Mouse (Mus musculus): ENCODE results near the gene Itpk1. TPM values are rescaled to one million over a fixed set of nuclear protein-coding genes. Genes with fewer than 3 reads are reported as not detected.
A peak's percentile ranks its signal among the peaks of the same experiment; 100 is the strongest.
"Not testable (repeated sequence)": the region's sequence is repeated elsewhere in the genome, so short reads cannot be mapped to it uniquely, and the experiment has no call there.

Itpk1 gene
- polyA plus RNA-seq, 1 experiment from 2014 or later: 5.8 TPM

DNA sequence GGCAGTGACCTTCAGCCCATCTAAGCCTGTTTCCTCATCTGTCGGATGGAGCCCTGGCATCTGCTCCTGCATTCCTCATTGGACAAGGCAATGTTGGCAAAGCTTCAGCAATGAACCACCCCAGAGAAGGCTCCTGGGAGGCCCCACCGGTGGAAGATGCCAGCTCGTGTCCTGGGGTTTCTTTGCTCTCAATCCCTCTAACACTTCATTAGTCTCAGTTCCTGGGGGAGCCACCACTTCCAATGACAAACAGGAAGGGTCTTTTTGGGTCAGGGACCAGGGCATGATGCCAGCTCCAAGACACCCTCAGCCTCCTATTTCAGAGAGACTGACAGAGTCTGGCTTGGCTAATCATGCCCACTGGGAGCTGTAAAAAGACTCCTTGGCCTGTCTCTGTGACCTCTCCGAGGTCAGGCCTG, 71.6 kb downstream of the Itpk1 start:
- Histone ChIP-seq H3K4me3 (ENCODE audit: low read depth, low read length) (no peak overlapping the region), H3K9me3 (ENCODE audit: control insufficient read depth, low read length) (no peaks in the 10 kb centered on the region), H3K27me3 (replicated peaks; ENCODE audit: control insufficient read depth, insufficient read depth, low read length) (no peaks in the 10 kb centered on the region), H3K36me3 (ENCODE audit: control insufficient read depth, insufficient read depth, low read length) (no peaks in the 10 kb centered on the region), H3K4me1 (replicated peaks; ENCODE audit: control insufficient read depth, insufficient read depth, low read length) (peaks cover 2% of the 10 kb centered on the region), H3K4me2 (no peak overlapping the region), H3K9ac (ENCODE audit: low read depth, low read length) (no peak overlapping the region), H3K27ac (ENCODE audit: low read depth, low read length) (no peak overlapping the region)
- ATAC-seq (replicated peaks; ENCODE audit: low FRiP score): no peak
- 81% methylated on average over 4 of the region's 4 CpGs for WGBS
- no peak for DNase-seq (ENCODE audit: low spot score)

DNA sequence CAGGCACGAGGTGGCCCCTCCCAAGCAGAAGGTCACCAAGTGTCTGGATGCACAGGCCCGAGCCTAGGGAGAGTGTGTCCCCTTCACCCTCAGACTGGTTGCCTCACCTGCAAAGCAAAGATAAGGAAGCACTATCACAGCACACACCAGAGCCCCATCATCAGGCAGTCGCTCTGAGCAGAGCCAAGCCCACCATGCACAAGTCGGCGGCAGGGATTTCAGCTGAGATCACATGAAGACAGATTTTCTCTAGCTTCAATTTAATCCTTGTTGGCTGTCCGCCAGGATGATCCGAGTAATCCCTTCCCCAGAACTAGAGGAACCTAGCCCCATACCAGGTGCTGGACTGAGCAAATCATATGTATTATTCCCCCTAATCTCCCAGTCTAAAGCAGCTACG, 73.0 kb downstream of the Itpk1 start:
- H3K4me3 ChIP-seq (ENCODE audit: low read depth, low read length): no peak overlapping the region
- H3K4me2 ChIP-seq: no peak overlapping the region
- H3K9me3 ChIP-seq (ENCODE audit: control insufficient read depth, low read length): no peaks in the 10 kb centered on the region
- H3K27me3 ChIP-seq (replicated peaks; ENCODE audit: control insufficient read depth, insufficient read depth, low read length): no peaks in the 10 kb centered on the region
- H3K4me1 ChIP-seq (replicated peaks; ENCODE audit: control insufficient read depth, insufficient read depth, low read length): peaks cover 6% of the 10 kb centered on the region
- DNase-seq (ENCODE audit: low spot score) (no peak), ATAC-seq (replicated peaks; ENCODE audit: low FRiP score) (peak; percentile 51; the same call in 1 of the 2 replicates)
- H3K27ac ChIP-seq (ENCODE audit: low read depth, low read length): no peak overlapping the region
- no peaks in the 10 kb centered on the region for H3K36me3 ChIP-seq (ENCODE audit: control insufficient read depth, insufficient read depth, low read length)
- WGBS: 54% methylated on average over 8 of the region's 8 CpGs
- no peak overlapping the region for H3K9ac ChIP-seq (ENCODE audit: low read depth, low read length)

DNA sequence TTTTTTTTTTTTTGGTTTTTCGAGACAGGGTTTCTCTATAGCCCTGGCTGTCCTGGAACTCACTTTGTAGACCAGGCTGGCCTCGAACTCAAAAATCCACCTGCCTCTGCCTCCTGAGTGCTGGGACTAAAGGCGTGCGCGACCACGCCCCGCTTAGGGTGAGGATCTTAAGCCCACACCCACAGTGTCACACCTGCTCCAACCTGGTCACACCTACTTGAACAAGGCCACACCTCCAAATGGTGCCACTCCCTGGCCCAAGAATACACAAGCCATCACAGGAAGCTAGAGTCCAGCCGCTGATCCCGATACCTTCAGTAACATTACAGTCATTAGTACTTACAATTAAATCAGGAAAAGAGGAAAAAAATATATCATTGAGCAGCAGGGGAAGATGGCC, 74.3 kb downstream of the Itpk1 start:
- H3K4me3 ChIP-seq (ENCODE audit: low read depth, low read length); H3K9me3 ChIP-seq (ENCODE audit: control insufficient read depth, low read length); H3K27ac ChIP-seq (ENCODE audit: low read depth, low read length); H3K9ac ChIP-seq (ENCODE audit: low read depth, low read length); H3K4me1 ChIP-seq (replicated peaks; ENCODE audit: control insufficient read depth, insufficient read depth, low read length); H3K27me3 ChIP-seq (replicated peaks; ENCODE audit: control insufficient read depth, insufficient read depth, low read length); H3K4me2 ChIP-seq; H3K36me3 ChIP-seq (ENCODE audit: control insufficient read depth, insufficient read depth, low read length); ATAC-seq (replicated peaks; ENCODE audit: low FRiP score); DNase-seq (ENCODE audit: low spot score): not testable (repeated sequence)
- WGBS: 92% methylated on average over 9 of the region's 9 CpGs

DNA sequence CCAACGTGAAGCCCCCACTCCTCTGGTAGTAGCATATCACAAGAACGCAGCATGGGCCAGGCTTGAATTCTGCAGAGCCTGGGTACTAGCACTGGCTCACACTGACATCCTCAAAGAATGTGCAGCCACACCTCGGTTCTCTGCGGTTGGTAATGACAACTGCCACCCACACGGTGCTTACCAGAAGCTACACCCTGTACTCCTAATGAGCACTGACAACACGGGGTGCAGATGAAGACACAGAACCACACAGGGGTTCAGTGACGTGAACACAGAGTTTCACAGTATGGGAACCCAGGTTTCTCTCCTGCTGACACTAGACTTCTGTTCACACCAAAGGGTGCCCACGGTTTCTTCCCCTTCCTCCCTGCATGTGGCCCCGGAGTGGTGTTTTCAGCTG, 76.5 kb downstream of the Itpk1 start:
- WGBS: 71% methylated on average over 9 of the region's 9 CpGs
- no peaks in the 10 kb centered on the region for H3K27me3 ChIP-seq (replicated peaks; ENCODE audit: control insufficient read depth, insufficient read depth, low read length)
- H3K9me3 ChIP-seq (ENCODE audit: control insufficient read depth, low read length): no peaks in the 10 kb centered on the region
- DNase-seq (ENCODE audit: low spot score) (no peak), ATAC-seq (replicated peaks; ENCODE audit: low FRiP score) (0 out of 2 replicates have a peak, but pooled peaks have one; percentile 27)
- no peak overlapping the region for H3K27ac ChIP-seq (ENCODE audit: low read depth, low read length)
- H3K4me3 ChIP-seq (ENCODE audit: low read depth, low read length): no peak overlapping the region
- no peak overlapping the region for H3K4me2 ChIP-seq
- peaks cover 6% of the 10 kb centered on the region for H3K4me1 ChIP-seq (replicated peaks; ENCODE audit: control insufficient read depth, insufficient read depth, low read length)
- no peak overlapping the region for H3K9ac ChIP-seq (ENCODE audit: low read depth, low read length)
- H3K36me3 ChIP-seq (ENCODE audit: control insufficient read depth, insufficient read depth, low read length): no peaks in the 10 kb centered on the region

DNA sequence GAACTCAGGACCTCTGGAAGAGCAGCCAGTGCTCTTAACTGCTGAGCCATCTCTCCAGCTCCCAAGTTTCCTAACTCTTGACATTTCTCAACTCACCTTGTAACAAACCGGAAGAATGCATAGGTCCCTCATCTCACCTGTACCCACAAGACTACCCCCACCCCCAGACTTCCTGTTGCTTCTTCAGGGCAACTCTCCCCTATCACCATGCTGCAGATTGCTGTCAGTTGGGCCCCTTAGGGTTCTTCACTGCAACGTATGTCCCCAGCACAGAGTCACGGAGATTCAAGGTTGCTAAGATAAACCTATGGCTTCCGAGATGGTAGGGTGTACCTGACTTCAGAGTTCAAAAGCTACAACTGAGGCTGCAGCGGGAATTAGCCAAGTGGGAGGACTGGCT, 77.2 kb downstream of the Itpk1 start:
- Histone ChIP-seq H3K9me3 (ENCODE audit: control insufficient read depth, low read length) (no peaks in the 10 kb centered on the region), H3K4me2 (no peak overlapping the region), H3K4me1 (replicated peaks; ENCODE audit: control insufficient read depth, insufficient read depth, low read length) (peaks cover 6% of the 10 kb centered on the region), H3K9ac (ENCODE audit: low read depth, low read length) (no peak overlapping the region), H3K4me3 (ENCODE audit: low read depth, low read length) (no peak overlapping the region), H3K27ac (ENCODE audit: low read depth, low read length) (no peak overlapping the region), H3K27me3 (replicated peaks; ENCODE audit: control insufficient read depth, insufficient read depth, low read length) (no peaks in the 10 kb centered on the region), H3K36me3 (ENCODE audit: control insufficient read depth, insufficient read depth, low read length) (no peaks in the 10 kb centered on the region)
- 58% methylated on average over 5 of the region's 5 CpGs for WGBS
- ATAC-seq (replicated peaks; ENCODE audit: low FRiP score) (peak; percentile 42; the same call in 1 of the 2 replicates), DNase-seq (ENCODE audit: low spot score) (no peak)

DNA sequence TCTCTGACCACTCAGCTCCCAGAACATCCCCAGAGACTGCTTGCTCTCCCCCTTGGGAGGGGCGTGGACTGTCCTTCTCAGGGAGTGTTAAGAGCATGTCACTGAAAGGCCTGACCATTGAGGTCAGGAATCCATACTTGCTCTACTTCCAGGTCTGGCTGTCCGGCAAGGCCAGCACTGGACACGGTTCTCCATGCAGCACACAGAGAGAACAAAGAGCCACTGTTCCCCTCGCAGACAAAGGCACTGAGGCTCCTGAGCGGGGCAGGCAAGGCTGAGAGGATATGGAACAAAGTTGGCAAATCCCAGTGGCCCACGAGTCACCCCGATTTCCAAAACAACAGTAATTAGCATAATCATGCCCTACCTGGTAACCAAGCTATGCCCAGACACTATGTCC, 77.9 kb downstream of the Itpk1 start:
- H3K4me1 ChIP-seq (replicated peaks; ENCODE audit: control insufficient read depth, insufficient read depth, low read length): peaks cover 6% of the 10 kb centered on the region
- no peak for ATAC-seq (replicated peaks; ENCODE audit: low FRiP score)
- no peak overlapping the region for H3K9ac ChIP-seq (ENCODE audit: low read depth, low read length)
- no peaks in the 10 kb centered on the region for H3K36me3 ChIP-seq (ENCODE audit: control insufficient read depth, insufficient read depth, low read length)
- H3K9me3 ChIP-seq (ENCODE audit: control insufficient read depth, low read length): no peaks in the 10 kb centered on the region
- H3K27ac ChIP-seq (ENCODE audit: low read depth, low read length): no peak overlapping the region
- H3K4me2 ChIP-seq: no peak overlapping the region
- no peaks in the 10 kb centered on the region for H3K27me3 ChIP-seq (replicated peaks; ENCODE audit: control insufficient read depth, insufficient read depth, low read length)
- no peak overlapping the region for H3K4me3 ChIP-seq (ENCODE audit: low read depth, low read length)
- no peak for DNase-seq (ENCODE audit: low spot score)
- 80% methylated on average over 7 of the region's 7 CpGs for WGBS

DNA sequence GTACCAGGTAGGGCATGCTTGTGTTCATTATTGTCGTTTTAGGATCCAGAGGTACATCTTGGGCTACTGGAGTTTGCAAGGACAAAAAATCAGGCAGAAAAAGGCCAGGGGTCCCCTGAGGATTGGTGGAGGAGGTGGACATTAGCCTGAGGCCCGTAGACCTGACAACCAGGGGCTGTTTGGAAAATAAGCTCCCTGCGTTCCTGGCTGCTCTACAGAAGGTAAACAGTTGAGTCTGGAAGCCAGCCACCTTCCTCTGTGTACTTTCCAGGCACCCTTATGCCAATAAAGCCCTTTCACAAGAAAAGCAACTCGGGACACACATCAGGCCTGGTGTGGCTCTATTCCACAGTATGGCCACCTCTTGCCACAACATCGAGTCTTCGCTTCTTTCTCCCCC, 79.0 kb downstream of the Itpk1 start:
- DNase-seq (ENCODE audit: low spot score): no peak
- Histone ChIP-seq H3K36me3 (ENCODE audit: control insufficient read depth, insufficient read depth, low read length) (no peaks in the 10 kb centered on the region), H3K4me1 (replicated peaks; ENCODE audit: control insufficient read depth, insufficient read depth, low read length) (peaks cover 6% of the 10 kb centered on the region), H3K4me2 (no peak overlapping the region), H3K27ac (ENCODE audit: low read depth, low read length) (no peak overlapping the region), H3K9me3 (ENCODE audit: control insufficient read depth, low read length) (no peaks in the 10 kb centered on the region), H3K27me3 (replicated peaks; ENCODE audit: control insufficient read depth, insufficient read depth, low read length) (no peaks in the 10 kb centered on the region), H3K4me3 (ENCODE audit: low read depth, low read length) (no peak overlapping the region), H3K9ac (ENCODE audit: low read depth, low read length) (no peak overlapping the region)
- ATAC-seq (replicated peaks; ENCODE audit: low FRiP score): no peak
- 78% methylated on average over 6 of the region's 6 CpGs for WGBS

DNA sequence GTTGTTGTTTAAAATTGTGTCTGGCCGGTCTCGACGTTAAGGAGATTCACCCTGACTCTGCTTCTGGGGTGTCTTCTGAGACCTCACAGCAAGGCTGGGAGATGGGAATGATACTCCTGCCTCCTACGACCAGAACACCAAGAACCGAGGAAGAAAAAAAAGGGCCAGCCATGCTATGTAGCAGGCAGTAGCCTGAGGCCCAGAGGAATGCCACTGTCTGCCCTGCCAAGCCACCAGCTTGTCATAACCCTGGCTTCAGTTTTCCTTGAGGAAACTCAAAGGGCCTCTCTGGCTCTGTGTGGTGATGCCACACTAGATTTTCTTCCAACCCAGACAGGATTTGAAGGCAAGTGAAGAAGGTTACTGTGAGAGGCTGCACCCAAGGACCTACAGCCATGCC, 79.6 kb downstream of the Itpk1 start:
- Histone ChIP-seq H3K27me3 (replicated peaks; ENCODE audit: control insufficient read depth, insufficient read depth, low read length) (no peaks in the 10 kb centered on the region), H3K4me3 (ENCODE audit: low read depth, low read length) (no peak overlapping the region), H3K36me3 (ENCODE audit: control insufficient read depth, insufficient read depth, low read length) (no peaks in the 10 kb centered on the region), H3K4me2 (no peak overlapping the region), H3K27ac (ENCODE audit: low read depth, low read length) (no peak overlapping the region), H3K4me1 (replicated peaks; ENCODE audit: control insufficient read depth, insufficient read depth, low read length) (peaks cover 6% of the 10 kb centered on the region), H3K9me3 (ENCODE audit: control insufficient read depth, low read length) (no peaks in the 10 kb centered on the region), H3K9ac (ENCODE audit: low read depth, low read length) (no peak overlapping the region)
- ATAC-seq (replicated peaks; ENCODE audit: low FRiP score): no peak
- 79% methylated on average over 5 of the region's 5 CpGs for WGBS
- no peak for DNase-seq (ENCODE audit: low spot score)

DNA sequence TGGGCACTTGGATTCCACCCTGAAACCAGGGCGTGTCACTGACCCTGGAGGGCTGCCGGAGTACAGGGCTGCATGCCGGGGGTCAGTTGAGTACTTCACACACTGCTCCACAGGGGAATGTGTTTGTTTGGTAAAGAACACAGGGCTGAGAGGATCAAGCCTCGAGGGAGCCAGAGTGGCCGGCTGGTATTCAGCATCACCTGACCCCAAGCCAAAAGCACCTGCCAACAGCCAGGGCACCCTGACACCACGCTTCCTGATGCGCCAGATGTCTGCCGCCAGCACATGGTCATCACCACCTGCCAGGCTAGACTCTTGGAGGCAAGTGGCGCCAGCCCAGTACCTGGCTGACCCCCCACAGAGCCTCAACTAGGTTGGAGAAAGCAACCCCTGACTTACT, 80.9 kb downstream of the Itpk1 start:
- Histone ChIP-seq H3K4me3 (ENCODE audit: low read depth, low read length) (no peak overlapping the region), H3K27ac (ENCODE audit: low read depth, low read length) (no peak overlapping the region), H3K27me3 (replicated peaks; ENCODE audit: control insufficient read depth, insufficient read depth, low read length) (no peaks in the 10 kb centered on the region), H3K9me3 (ENCODE audit: control insufficient read depth, low read length) (no peaks in the 10 kb centered on the region), H3K4me2 (no peak overlapping the region), H3K9ac (ENCODE audit: low read depth, low read length) (no peak overlapping the region), H3K36me3 (ENCODE audit: control insufficient read depth, insufficient read depth, low read length) (no peaks in the 10 kb centered on the region), H3K4me1 (replicated peaks; ENCODE audit: control insufficient read depth, insufficient read depth, low read length) (peaks cover 12% of the 10 kb centered on the region)
- WGBS: 85% methylated on average over 9 of the region's 9 CpGs
- no peak for DNase-seq (ENCODE audit: low spot score)
- ATAC-seq (replicated peaks; ENCODE audit: low FRiP score): no peak

Measured in liver, embryonic 11.5 days (tissue).